Mouse (Mus musculus) neural tube, embryonic 14.5 days (tissue): ENCODE measurements around the gene Slc34a3. TPM values are rescaled to one million over a fixed set of nuclear protein-coding genes. Genes with fewer than 3 reads are reported as not detected.

Experiments
- ATAC-seq: fragments of 200-750 bp; cut with Nextera tagmentation; 2 replicates; pipeline ENCODE4 v1.8.0; 2017; ENCODE audit warnings: low read depth, mild to moderate bottlenecking, moderate TSS enrichment, moderate library complexity
- H3K27ac ChIP-seq: fragments of 300-500 bp; sonication (generic); 2 replicates; pipeline ENCODE4 v1.5.1; 2014; ENCODE audit warnings: low read depth, mild to moderate bottlenecking, control low read depth, low read length, moderate library complexity, mixed read lengths
- H3K27me3 ChIP-seq: fragments of 300-500 bp; sonication (generic); 2 replicates; pipeline ENCODE4 v1.6.1; 2014; ENCODE audit warnings: low read length; ENCODE audit not compliant: control insufficient read depth, insufficient read depth
- H3K36me3 ChIP-seq: fragments of 300-500 bp; sonication (generic); 2 replicates; pipeline ENCODE4 v1.6.1; 2014; ENCODE audit warnings: low read length, mixed read lengths; ENCODE audit not compliant: control insufficient read depth, insufficient read depth
- H3K4me1 ChIP-seq: fragments of 300-500 bp; sonication (generic); 2 replicates; pipeline ENCODE4 v1.6.1; 2014; ENCODE audit warnings: low read length; ENCODE audit not compliant: control insufficient read depth, insufficient read depth
- H3K4me2 ChIP-seq: fragments of 300-500 bp; sonication (generic); 2 replicates; pipeline ENCODE4 v1.6.1; 2014; ENCODE audit warnings: mild to moderate bottlenecking, low read depth, low read length, control low read depth
- H3K4me3 ChIP-seq: fragments of 300-500 bp; sonication (generic); 2 replicates; pipeline ENCODE4 v1.5.1; 2014; ENCODE audit warnings: low read depth, low read length, control low read depth, mixed read lengths
- H3K9ac ChIP-seq: fragments of 300-500 bp; sonication (generic); replicated peaks from 2 replicates; pipeline ENCODE4 v1.6.1; 2014; ENCODE audit warnings: low read depth, mild to moderate bottlenecking, control low read depth, low read length, mixed read lengths
- H3K9me3 ChIP-seq: fragments of 300-500 bp; sonication (generic); 2 replicates; pipeline ENCODE4 v1.6.1; 2016; ENCODE audit warnings: low read length; ENCODE audit not compliant: control insufficient read depth
- WGBS: fragments of 180-500 bp; shearing (Covaris S2); extraction: QIAGEN DNeasy Blood & Tissue Kit; methylation state at CpG from one replicate; pipeline ENCODE4 v1.1.7; 2014; 5-methylcytosine and 5-hydroxymethylcytosine counted together
- polyA plus RNA-seq: library from polyadenylated mRNA; unstranded; fragments of >200 nt; fragmentation: Nextera tagmentation; extraction: Ambion mirVana; gene quantifications from 2 replicates; pipeline ENCODE4 v1.2.1, GENCODE M21; 2014

Gene Slc34a3
- polyA plus RNA-seq, 1 experiment from 2014 or later: not detected

- Histone ChIP-seq H3K9me3 (no peaks in the 10 kb centered on the region), H3K27ac (peak overlapping the region; percentile 64), H3K27me3 (no peaks in the 10 kb centered on the region), H3K9ac (peak overlapping the region; percentile 32; the same call in 1 of the 2 replicates), H3K4me1 (peaks cover 54% of the 10 kb centered on the region), H3K4me3 (peak overlapping the region; percentile 12; the same call in 1 of the 2 replicates), H3K36me3 (peaks cover 16% of the 10 kb centered on the region), H3K4me2 (peak overlapping the region; percentile 99)
- ATAC-seq: no peak
- WGBS: 58% methylated on average over 6 of the region's 6 CpGs
These were observed 31.9 kb upstream of the Slc34a3 start for GRCm38 (mm10) chr2:25265897-25266656.

GRCm38 (mm10) chr2:25264851-25265250, 30.7 kb upstream of the Slc34a3 start:
- H3K36me3 ChIP-seq: peaks cover 11% of the 10 kb centered on the region
- no peaks in the 10 kb centered on the region for H3K9me3 ChIP-seq
- peaks cover 50% of the 10 kb centered on the region for H3K4me1 ChIP-seq
- peak overlapping the region; percentile 99 for H3K4me2 ChIP-seq
- no peak for ATAC-seq
- H3K4me3 ChIP-seq: peak overlapping the region; percentile 12; the same call in 1 of the 2 replicates
- peak overlapping the region; percentile 26 for H3K9ac ChIP-seq
- WGBS: 70% methylated on average over 3 of the region's 3 CpGs
- no peaks in the 10 kb centered on the region for H3K27me3 ChIP-seq
- no peak overlapping the region for H3K27ac ChIP-seq

- H3K4me1 ChIP-seq: peaks cover 50% of the 10 kb centered on the region
- WGBS: 85% methylated on average over 5 of the region's 5 CpGs
- peak overlapping the region; percentile 68; the same call in 1 of the 2 replicates for H3K9ac ChIP-seq
- peak overlapping the region; percentile 99 for H3K4me2 ChIP-seq
- peaks cover 6% of the 10 kb centered on the region for H3K36me3 ChIP-seq
- no peak for ATAC-seq
- H3K27me3 ChIP-seq: no peaks in the 10 kb centered on the region
- H3K4me3 ChIP-seq: peak overlapping the region; percentile 71; the same call in 1 of the 2 replicates
- no peak overlapping the region for H3K27ac ChIP-seq
- H3K9me3 ChIP-seq: no peaks in the 10 kb centered on the region
These were observed 30.1 kb upstream of the Slc34a3 start for GRCm38 (mm10) chr2:25264286-25264660.

- peak overlapping the region; percentile 68; the same call in 1 of the 2 replicates for H3K27ac ChIP-seq
- 11% methylated on average over 12 of the region's 12 CpGs for WGBS
- H3K4me2 ChIP-seq: peak overlapping the region; percentile 99
- ATAC-seq: no peak
- no peaks in the 10 kb centered on the region for H3K27me3 ChIP-seq
- peaks cover under 1% of the 10 kb centered on the region for H3K36me3 ChIP-seq
- no peaks in the 10 kb centered on the region for H3K9me3 ChIP-seq
- H3K4me3 ChIP-seq: peak overlapping the region; percentile 71
- H3K4me1 ChIP-seq: peaks cover 50% of the 10 kb centered on the region
- peak overlapping the region; percentile 68 for H3K9ac ChIP-seq
These were observed 29.6 kb upstream of the Slc34a3 start for GRCm38 (mm10) chr2:25263623-25264285.

GRCm38 (mm10) chr2:25262795-25263622, 28.8 kb upstream of the Slc34a3 start:
- H3K9me3 ChIP-seq: no peaks in the 10 kb centered on the region
- H3K27ac ChIP-seq: peak overlapping the region; percentile 68
- peaks cover 50% of the 10 kb centered on the region for H3K4me1 ChIP-seq
- peak; percentile 23; the same call in 1 of the 2 replicates for ATAC-seq
- under 1% methylated on average over 82 of the region's 82 CpGs for WGBS
- H3K4me3 ChIP-seq: peak overlapping the region; percentile 71
- peak overlapping the region; percentile 99 for H3K4me2 ChIP-seq
- H3K9ac ChIP-seq: peak overlapping the region; percentile 68
- H3K27me3 ChIP-seq: no peaks in the 10 kb centered on the region
- no peaks in the 10 kb centered on the region for H3K36me3 ChIP-seq

GRCm38 (mm10) chr2:25262291-25262767, 28.2 kb upstream of the Slc34a3 start, which contains the start of gene Tprn:
Tprn (plus strand) TSS chr2:25262618.
- Histone ChIP-seq H3K36me3 (no peaks in the 10 kb centered on the region), H3K27ac (peak within 1 kb of the TSS; percentile 68), H3K27me3 (no peaks in the 10 kb centered on the region), H3K4me2 (peak within 1 kb of the TSS; percentile 99), H3K4me3 (peak within 1 kb of the TSS; percentile 71), H3K9ac (peak within 1 kb of the TSS; percentile 68), H3K4me1 (peaks cover 43% of the 10 kb centered on the region), H3K9me3 (no peaks in the 10 kb centered on the region)
- peak; percentile 98 for ATAC-seq
- under 1% methylated on average over 39 of the region's 39 CpGs for WGBS

GRCm38 (mm10) chr2:25261870-25262269, 27.7 kb upstream of the Slc34a3 start:
- Histone ChIP-seq H3K9ac (peak overlapping the region; percentile 68), H3K9me3 (no peaks in the 10 kb centered on the region), H3K4me3 (peak overlapping the region; percentile 71), H3K4me1 (peaks cover 38% of the 10 kb centered on the region), H3K27ac (peak overlapping the region; percentile 68; the same call in 1 of the 2 replicates), H3K27me3 (no peaks in the 10 kb centered on the region), H3K4me2 (peak overlapping the region; percentile 99), H3K36me3 (no peaks in the 10 kb centered on the region)
- peak; percentile 2 for ATAC-seq
- 48% methylated on average over 12 of the region's 12 CpGs for WGBS

GRCm38 (mm10) chr2:25258887-25259286, 24.7 kb upstream of the Slc34a3 start:
- peaks cover 20% of the 10 kb centered on the region for H3K4me1 ChIP-seq
- H3K9ac ChIP-seq: no peak overlapping the region
- no peaks in the 10 kb centered on the region for H3K36me3 ChIP-seq
- no peak overlapping the region for H3K4me3 ChIP-seq
- ATAC-seq: no peak
- no peak overlapping the region for H3K27ac ChIP-seq
- no peaks in the 10 kb centered on the region for H3K9me3 ChIP-seq
- H3K4me2 ChIP-seq: no peak overlapping the region
- WGBS: 56% methylated on average over 2 of the region's 2 CpGs
- H3K27me3 ChIP-seq: no peaks in the 10 kb centered on the region; the same call in 1 of the 2 replicates
